Mouse (Mus musculus) C2C12 (cell line): Measurements from ENCODE around the gene Tmem203.
A peak's percentile ranks its signal among the peaks of the same experiment; 100 is the strongest.

Experiments used
- CTCF ChIP-seq: IDR thresholded peaks from one replicate; pipeline ENCODE4 v1.5.1; 2011; ENCODE audit not compliant: control insufficient read depth, insufficient read depth, insufficient read length
- MAX ChIP-seq: IDR thresholded peaks from one replicate; pipeline ENCODE4 v1.6.1; 2011; ENCODE audit warnings: mild to moderate bottlenecking, control low read depth
- MYOD1 ChIP-seq: IDR thresholded peaks from one replicate; pipeline ENCODE4 v1.6.1; 2011; ENCODE audit warnings: low read depth; ENCODE audit not compliant: control insufficient read depth, insufficient read length
- MYOG ChIP-seq: IDR thresholded peaks from one replicate; pipeline ENCODE4 v1.6.1; 2011; ENCODE audit not compliant: control insufficient read depth, insufficient read length; ENCODE audit errors: extremely low read depth

DNA sequence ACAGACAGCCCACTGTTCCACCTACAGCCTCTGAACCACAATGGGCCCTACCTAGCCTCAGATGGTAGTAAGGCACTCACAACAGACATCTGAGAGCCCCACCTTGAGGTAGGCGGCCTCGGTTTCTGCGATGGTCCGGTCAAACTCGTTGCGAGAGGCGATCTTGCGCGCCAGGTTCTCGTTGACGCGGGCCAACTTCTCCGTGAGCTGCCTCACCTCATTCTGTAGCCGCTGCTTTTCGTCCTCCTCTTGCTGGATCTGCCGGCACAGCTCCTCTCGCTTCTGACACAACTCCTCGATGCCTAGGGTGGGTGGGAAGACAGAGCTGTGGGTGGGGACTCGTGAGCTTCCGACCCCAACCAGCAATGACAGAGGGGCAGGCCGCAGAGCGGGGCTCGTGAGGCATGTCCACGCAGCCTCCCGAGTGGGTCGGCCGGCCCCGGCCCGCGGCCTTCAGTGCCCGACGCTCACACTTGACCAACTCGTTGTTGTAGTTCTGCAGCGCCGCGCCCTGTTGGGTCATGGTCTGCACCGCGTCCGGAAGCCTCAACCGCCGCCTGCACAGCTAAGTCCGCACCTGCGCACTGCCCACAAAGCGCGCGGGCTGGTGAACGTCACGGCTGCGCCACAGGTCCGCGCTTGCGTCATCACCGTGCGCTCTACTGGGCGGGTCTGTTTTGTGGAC, 16.7 kb downstream of the Tmem203 start, which contains the start of the genes Ssna1 and Anapc2:
- TF ChIP-seq CTCF, result peak; percentile 76
- no peak for TF ChIP-seq MYOG
- TF ChIP-seq MAX, result no peak
- TF ChIP-seq MYOD1, result peak; percentile 15
